7 mouse cellular contexts compared by ENCODE assay signal in genomic region chr3:18624381-18625145, GRCm38 (mm10).
DNase-seq lines count a peak whose midpoint lies in the region; ATAC-seq lines count a peak whose summit lies in the region.

No protein-coding gene starts in this region.

- 0 out of 2 replicates have a peak, but pooled peaks cover 7% of the 10 kb centered on the region for H3K4me1 ChIP-seq in intestine, embryonic 15.5 days (replicated peaks)
- H3K4me1 ChIP-seq in liver, embryonic 12.5 days, result peaks cover 4% of the 10 kb centered on the region; the same call in 1 of the 2 replicates

- H3K4me2 ChIP-seq in intestine, embryonic 15.5 days (replicated peaks), result peak overlapping the region; percentile 63
- H3K4me2 ChIP-seq in liver, embryonic 12.5 days, result peak overlapping the region; percentile 54

- ATAC-seq in intestine, embryonic 15.5 days, result peak; percentile 62
- ATAC-seq in liver, embryonic 12.5 days, result no peak

- no peaks in the 10 kb centered on the region for H3K36me3 ChIP-seq in intestine, embryonic 15.5 days
- no peaks in the 10 kb centered on the region for H3K36me3 ChIP-seq in liver, embryonic 12.5 days

- H3K4me3 ChIP-seq in intestine, embryonic 15.5 days (replicated peaks), result peak overlapping the region; percentile 26; the same call in 1 of the 2 replicates
- H3K4me3 ChIP-seq in liver, embryonic 12.5 days, result peak overlapping the region; percentile 26

- no peaks in the 10 kb centered on the region for H3K27me3 ChIP-seq in intestine, embryonic 15.5 days (replicated peaks)
- peaks cover 14% of the 10 kb centered on the region for H3K27me3 ChIP-seq in liver, embryonic 12.5 days (replicated peaks)

- DNase-seq in Muller cell, postnatal 12 days (ENCODE audit: inconsistent ontology term), result peak; percentile 77
- peak; percentile 65 for DNase-seq in brain, adult 2 months (ENCODE audit: low read depth, low spot score)
- peak; percentile 34 for DNase-seq in gastrocnemius, postnatal 10 days
- peak; percentile 40 for DNase-seq in neural tube, embryonic 10.5 days (ENCODE audit: extremely low spot score, low spot score)
- DNase-seq in thymus, postnatal 14 days, result no peak

- 7% methylated on average over 10 of the region's 10 CpGs for WGBS in intestine, embryonic 15.5 days
- 9% methylated on average over 10 of the region's 10 CpGs for WGBS in liver, embryonic 12.5 days (ENCODE audit: insufficient replicate concordance)

- H3K9me3 ChIP-seq in intestine, embryonic 15.5 days, result no peaks in the 10 kb centered on the region
- H3K9me3 ChIP-seq in liver, embryonic 12.5 days (replicated peaks), result no peaks in the 10 kb centered on the region

- no peak overlapping the region for H3K9ac ChIP-seq in intestine, embryonic 15.5 days
- no peak overlapping the region for H3K9ac ChIP-seq in liver, embryonic 12.5 days

- peak overlapping the region; percentile 80 for H3K27ac ChIP-seq in intestine, embryonic 15.5 days
- H3K27ac ChIP-seq in liver, embryonic 12.5 days, result 0 out of 2 replicates have a peak overlapping the region, but pooled peaks have one; percentile 51
